Mouse (Mus musculus) retina, postnatal 7 days (tissue): Measurements from ENCODE around the gene Rcn1.

Experiments used
- DNase-seq: peaks from one replicate; pipeline ENCODE4 v3.0.0-alpha.2; 2012; ENCODE audit warnings: low read depth, low spot score

Gene Rcn1

DNA sequence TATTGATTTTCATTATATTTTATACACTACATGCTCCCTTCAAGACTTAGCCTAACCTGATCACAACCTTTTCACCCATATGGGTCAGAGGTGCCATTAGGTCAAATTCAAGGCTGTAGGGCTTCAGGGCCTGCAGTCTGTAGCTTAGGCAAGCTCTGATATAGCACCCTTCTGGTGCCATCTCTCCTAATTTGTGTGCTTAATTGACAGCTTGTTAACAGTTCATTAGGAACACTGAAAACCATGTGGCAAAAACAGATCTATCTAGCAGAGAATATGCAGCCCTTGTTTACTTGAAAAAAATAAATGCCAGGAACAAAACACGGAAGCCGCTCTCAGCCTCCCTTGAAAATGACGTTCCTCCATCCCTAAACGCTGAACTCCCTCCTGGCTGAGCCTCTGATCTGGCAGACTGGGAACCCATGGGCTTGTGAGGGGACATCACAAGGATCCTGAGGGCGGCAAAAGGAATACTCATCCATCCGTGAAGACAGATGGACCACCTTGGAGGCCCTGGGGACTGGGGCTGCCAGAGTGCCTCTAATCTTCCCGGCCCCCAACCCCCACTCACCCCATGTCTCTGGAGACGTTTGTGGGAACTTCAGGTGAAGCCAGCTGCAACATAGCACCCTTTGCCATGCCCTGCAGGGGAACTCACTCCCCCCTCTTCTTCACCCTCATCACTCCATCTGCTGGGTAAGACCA, 61.8 kb downstream of the Rcn1 start:
- no peak for DNase-seq

GRCm38 (mm10) chr2:105336314-105337027, 62.6 kb downstream of the Rcn1 start:
- DNase-seq = no peak
